Mouse (Mus musculus): ENCODE results near the gene Bcl6b.

- TF ChIP-seq CTCF (IDR thresholded peaks at IDR 0.05; ENCODE audit: low read depth), result no peak
- no peak for TF ChIP-seq EP300 (optimal IDR thresholded peaks at IDR 0.05)
Measured at GRCm38 (mm10) chr11:70242591-70242990, 13.0 kb upstream of the Bcl6b start.

All from stomach, postnatal 0 days (tissue).